Mouse (Mus musculus) testis, adult 2 months (tissue): ENCODE results near the gene Masp1. TPM values are rescaled to one million over a fixed set of nuclear protein-coding genes. Genes with fewer than 3 reads are reported as not detected.

ENCODE experiments used
- H3K27ac ChIP-seq: fragments of 200-500 bp; 2 replicates; pipeline ENCODE4 v1.5.1; 2012; ENCODE audit warnings: low read depth, low read length; ENCODE audit not compliant: control insufficient read depth, insufficient read depth
- H3K27me3 ChIP-seq: fragments of 200-500 bp; 2 replicates; pipeline ENCODE4 v1.6.1; 2012; ENCODE audit warnings: mild to moderate bottlenecking, low read length, moderate library complexity; ENCODE audit not compliant: control insufficient read depth, insufficient read depth
- H3K36me3 ChIP-seq: fragments of 200-500 bp; 2 replicates; pipeline ENCODE4 v1.6.1; 2012; ENCODE audit warnings: mild to moderate bottlenecking, low read length; ENCODE audit not compliant: control insufficient read depth, insufficient read depth
- H3K4me1 ChIP-seq: fragments of 200-500 bp; 2 replicates; pipeline ENCODE4 v1.6.1; 2012; ENCODE audit warnings: low read length; ENCODE audit not compliant: control insufficient read depth, insufficient read depth
- H3K4me3 ChIP-seq: fragments of 200-500 bp; 2 replicates; pipeline ENCODE4 v1.5.1; 2012; ENCODE audit warnings: low read depth, mild to moderate bottlenecking, low read length, moderate library complexity, mixed read lengths; ENCODE audit not compliant: control insufficient read depth
- CTCF ChIP-seq: fragments of 200-500 bp; IDR thresholded peaks from 2 replicates; pipeline ENCODE4 v1.5.1; 2012; ENCODE audit warnings: low read depth, mild to moderate bottlenecking, inconsistent platforms, low read length, moderate library complexity; ENCODE audit not compliant: control insufficient read depth, insufficient read depth, insufficient replicate concordance
- POLR2A ChIP-seq: fragments of 200-500 bp; IDR thresholded peaks from 2 replicates; pipeline ENCODE4 v1.6.1; 2012; ENCODE audit warnings: low read depth, mild to moderate bottlenecking, inconsistent platforms, low read length, moderate library complexity; ENCODE audit not compliant: control insufficient read depth
- polyA plus RNA-seq: library from polyadenylated mRNA; depleted of rRNA; stranded (reverse); fragments of >200 nt; gene quantifications from 2 replicates; pipeline ENCODE4 v1.2.3, GENCODE M21; 2012

Gene Masp1
- polyA plus RNA-seq, 1 experiment = 0.65 TPM

DNA sequence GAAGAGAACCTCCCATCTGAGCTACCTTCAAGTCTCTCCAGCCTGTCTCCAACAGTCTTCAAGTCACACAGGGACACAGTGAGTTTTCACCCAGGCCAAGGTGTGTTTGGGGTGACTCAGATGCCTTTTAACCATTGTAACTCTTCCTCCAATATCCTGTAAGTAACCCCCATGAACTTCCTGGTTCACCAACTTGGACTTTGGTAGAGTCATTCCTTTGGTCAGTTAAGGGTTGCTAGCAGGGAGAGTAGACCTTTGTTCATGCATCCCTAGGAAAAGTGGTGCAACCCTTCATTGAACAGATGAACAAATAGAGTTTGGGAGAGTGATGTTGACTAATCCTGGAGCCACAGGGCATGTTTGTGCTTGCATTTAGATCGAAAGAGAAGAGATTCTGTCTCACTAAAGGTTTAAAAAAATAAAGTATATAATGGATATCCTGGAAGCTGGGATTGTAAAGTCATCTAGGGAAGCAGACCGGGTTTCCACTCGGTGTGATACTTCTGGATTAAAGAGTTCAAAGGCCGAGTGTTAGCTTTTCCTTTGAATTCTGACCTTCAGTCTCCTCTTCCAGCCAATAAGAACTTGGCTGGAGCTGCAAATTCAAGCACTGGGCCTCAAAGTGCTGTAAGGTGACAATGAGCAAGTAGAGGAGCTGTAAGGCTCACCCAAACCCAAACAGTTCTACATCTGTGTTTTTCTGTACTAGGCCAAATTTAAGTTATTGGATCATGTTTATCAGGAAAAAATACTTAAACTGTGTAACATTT lies 9.3 kb downstream of the Masp1 start:
- Histone ChIP-seq H3K27ac (no peak overlapping the region), H3K4me3 (no peak overlapping the region), H3K36me3 (no peaks in the 10 kb centered on the region), H3K4me1 (no peaks in the 10 kb centered on the region), H3K27me3 (no peaks in the 10 kb centered on the region)
- TF ChIP-seq POLR2A (no peak), CTCF (no peak)

DNA sequence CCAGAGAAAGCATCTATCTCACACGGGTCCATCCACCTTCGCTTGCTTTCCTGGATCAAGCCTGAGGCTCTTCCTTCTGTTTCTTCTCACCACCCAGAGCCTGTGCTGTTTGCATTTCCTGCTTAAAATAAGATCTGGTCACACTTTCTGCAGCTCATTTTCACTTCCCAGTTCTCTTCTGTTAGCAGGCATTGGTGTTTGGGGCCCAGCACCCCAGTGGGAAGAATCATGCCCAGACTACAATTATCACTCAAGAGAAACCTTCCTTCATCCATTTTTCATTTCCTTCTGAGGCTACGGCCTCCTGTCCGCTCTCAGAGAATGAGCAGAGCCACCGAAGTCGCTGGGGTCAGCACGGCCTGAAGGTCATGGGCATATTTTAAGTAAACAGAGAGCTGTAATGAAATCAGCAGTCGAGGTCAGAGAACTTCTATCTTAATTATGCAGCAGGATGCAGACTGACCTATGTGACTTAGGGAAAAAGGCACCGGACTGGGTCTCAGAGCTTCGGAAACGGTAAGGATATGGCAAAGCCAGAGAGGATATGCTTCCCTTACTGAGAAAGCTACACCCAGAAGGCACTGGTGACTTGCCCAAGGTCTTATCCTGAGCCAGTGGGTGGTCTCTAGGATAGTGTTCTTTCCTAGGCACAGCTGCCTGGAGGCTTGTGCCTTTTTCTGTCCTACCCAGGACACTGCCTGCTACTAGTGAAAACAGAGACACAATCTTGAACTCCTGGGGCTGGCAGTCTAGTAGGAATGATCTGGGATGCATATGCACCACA lies 14.5 kb downstream of the Masp1 start:
- Histone ChIP-seq H3K4me1 (no peaks in the 10 kb centered on the region), H3K27me3 (no peaks in the 10 kb centered on the region), H3K27ac (no peak overlapping the region), H3K4me3 (no peak overlapping the region), H3K36me3 (no peaks in the 10 kb centered on the region)
- TF ChIP-seq CTCF = no peak
- TF ChIP-seq POLR2A = no peak

- H3K4me1 ChIP-seq = no peaks in the 10 kb centered on the region
- H3K27me3 ChIP-seq = no peaks in the 10 kb centered on the region
- no peaks in the 10 kb centered on the region for H3K36me3 ChIP-seq
- H3K4me3 ChIP-seq = no peak overlapping the region
- no peak overlapping the region for H3K27ac ChIP-seq
- TF ChIP-seq CTCF = no peak
- TF ChIP-seq POLR2A = no peak
These were observed 16.3 kb downstream of the Masp1 start for GRCm38 (mm10) chr16:23504320-23504744.

GRCm38 (mm10) chr16:23503351-23503750 lies 17.3 kb downstream of the Masp1 start:
- no peak for TF ChIP-seq CTCF
- no peak for TF ChIP-seq POLR2A
- Histone ChIP-seq H3K4me1 (no peaks in the 10 kb centered on the region), H3K4me3 (no peak overlapping the region), H3K27ac (no peak overlapping the region), H3K36me3 (no peaks in the 10 kb centered on the region), H3K27me3 (no peaks in the 10 kb centered on the region)

- Histone ChIP-seq H3K4me1 (no peaks in the 10 kb centered on the region), H3K27ac (no peak overlapping the region), H3K36me3 (no peaks in the 10 kb centered on the region), H3K27me3 (no peaks in the 10 kb centered on the region), H3K4me3 (no peak overlapping the region)
- TF ChIP-seq POLR2A (no peak), CTCF (no peak)
These were observed 18.1 kb downstream of the Masp1 start for GRCm38 (mm10) chr16:23502478-23502877.

GRCm38 (mm10) chr16:23501288-23501687 lies 19.3 kb downstream of the Masp1 start:
- H3K4me1 ChIP-seq = no peaks in the 10 kb centered on the region
- H3K27ac ChIP-seq = no peak overlapping the region
- H3K36me3 ChIP-seq = no peaks in the 10 kb centered on the region
- H3K4me3 ChIP-seq = no peak overlapping the region
- H3K27me3 ChIP-seq = no peaks in the 10 kb centered on the region
- no peak for TF ChIP-seq POLR2A
- no peak for TF ChIP-seq CTCF

DNA sequence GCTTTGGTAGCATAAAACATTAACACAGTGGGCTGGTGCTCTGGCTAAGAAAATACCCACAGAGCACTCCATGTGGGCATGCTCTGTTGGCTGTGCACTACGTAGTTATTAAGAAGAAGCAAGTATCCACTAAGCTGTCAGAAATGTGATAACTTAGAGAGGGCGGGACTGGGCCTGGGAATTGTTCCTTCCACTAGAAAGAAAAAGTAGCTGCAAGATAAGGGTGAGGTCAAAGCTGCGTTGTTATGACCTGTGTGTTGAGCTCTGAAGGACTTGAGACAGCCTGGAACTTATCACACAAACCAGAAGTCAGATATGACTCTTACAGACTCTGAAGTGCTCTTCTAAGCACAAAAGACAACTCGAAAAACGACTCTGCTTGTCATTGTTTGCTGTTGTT lies 20.1 kb downstream of the Masp1 start:
- H3K36me3 ChIP-seq = no peaks in the 10 kb centered on the region
- H3K4me1 ChIP-seq = no peaks in the 10 kb centered on the region
- no peak overlapping the region for H3K27ac ChIP-seq
- H3K4me3 ChIP-seq = no peak overlapping the region
- TF ChIP-seq CTCF = no peak
- no peak for TF ChIP-seq POLR2A
- H3K27me3 ChIP-seq = no peaks in the 10 kb centered on the region
